Mouse (Mus musculus): ENCODE measurements around the gene Kxd1. TPM values are rescaled to one million over a fixed set of nuclear protein-coding genes. Genes with fewer than 3 reads are reported as not detected.

The Kxd1 gene
- polyA plus RNA-seq, 1 experiment from 2014 or later: 81.4 TPM

- in situ Hi-C loops (cut with MboI; ENCODE audit: low pct_unique_long_range_greater_than_20kb): no loop called here
- no peaks in the 10 kb centered on the region for H3K27me3 ChIP-seq
- no peak for TF ChIP-seq CTCF (IDR thresholded peaks at IDR 0.05)
- CTCF ChIA-PET: interaction anchor here (1.6 to 5.2 kb wide), 4 partner anchors 9 to 49 kb away, joined by 5 to 64 read pairs (median 10); no protein-coding TSS in a partner anchor
- DNase-seq (ENCODE audit: low read depth, low spot score) (no peak), ATAC-seq (no peak)
- POLR2A ChIA-PET: interaction anchor here (1.5 to 2.4 kb wide), 2 partner anchors 15 to 48 kb away, joined by 3 to 7 read pairs; no protein-coding TSS in a partner anchor
Observed at GRCm38 (mm10) chr8:70561809-70562535, 34.2 kb upstream of the Kxd1 start.

GRCm38 (mm10) chr8:70561357-70561756 is 33.6 kb upstream of the Kxd1 start:
- no peak for ATAC-seq
- no peaks in the 10 kb centered on the region for H3K27me3 ChIP-seq
- TF ChIP-seq CTCF (IDR thresholded peaks at IDR 0.05): no peak
- POLR2A ChIA-PET: interaction anchor here (1.0 to 2.4 kb wide), 4 partner anchors 9 to 48 kb away, joined by 3 to 7 read pairs (median 4); no protein-coding TSS in a partner anchor
- CTCF ChIA-PET: interaction anchor here (1.0 to 5.2 kb wide), 7 partner anchors 9 to 50 kb away, joined by 3 to 64 read pairs (median 6); no protein-coding TSS in a partner anchor
- no peak for DNase-seq (ENCODE audit: low read depth, low spot score)
- in situ Hi-C loops (cut with MboI; ENCODE audit: low pct_unique_long_range_greater_than_20kb): no loop called here

- ATAC-seq (no peak), DNase-seq (ENCODE audit: low read depth, low spot score) (no peak)
- POLR2A ChIA-PET: interaction anchor here (1.0 to 2.4 kb wide), 6 partner anchors 10 to 49 kb away, joined by 3 to 7 read pairs (median 3); no protein-coding TSS in a partner anchor
- H3K27me3 ChIP-seq: no peaks in the 10 kb centered on the region
- no peak for TF ChIP-seq CTCF (IDR thresholded peaks at IDR 0.05)
- CTCF ChIA-PET: interaction anchor here (1.0 to 5.2 kb wide), 8 partner anchors 9 to 50 kb away, joined by 3 to 64 read pairs (median 6); no protein-coding TSS in a partner anchor
- in situ Hi-C loops (cut with MboI; ENCODE audit: low pct_unique_long_range_greater_than_20kb): no loop called here
Observed at GRCm38 (mm10) chr8:70560564-70560963, 32.8 kb upstream of the Kxd1 start.

GRCm38 (mm10) chr8:70560096-70560495 is 32.3 kb upstream of the Kxd1 start:
- CTCF ChIA-PET: interaction anchor here (1.0 to 5.2 kb wide), 6 partner anchors 8 to 40 kb away, joined by 3 to 64 read pairs (median 6); no protein-coding TSS in a partner anchor
- no peak for ATAC-seq

GRCm38 (mm10) chr8:70558983-70559382 is 31.2 kb upstream of the Kxd1 start:
- no peak for DNase-seq (ENCODE audit: low read depth, low spot score)
- no peak for ATAC-seq
- in situ Hi-C loops (cut with MboI; ENCODE audit: low pct_unique_long_range_greater_than_20kb): no loop called here
- peak; percentile 65 for TF ChIP-seq CTCF (IDR thresholded peaks at IDR 0.05)
- CTCF ChIA-PET: interaction anchor here (1.1 to 5.2 kb wide), 4 partner anchors 15 to 54 kb away, joined by 3 to 64 read pairs (median 4); no protein-coding TSS in a partner anchor
- POLR2A ChIA-PET: no interaction called here
- H3K27me3 ChIP-seq: no peaks in the 10 kb centered on the region

More at GRCm38 (mm10) chr8:70560096-70560495, 32.3 kb upstream of the Kxd1 start:
- H3K27me3 ChIP-seq: no peaks in the 10 kb centered on the region
- in situ Hi-C loops (cut with MboI; ENCODE audit: low pct_unique_long_range_greater_than_20kb): no loop called here
- no peak for DNase-seq (ENCODE audit: low read depth, low spot score)
- POLR2A ChIA-PET: interaction anchor here (1.0 to 2.4 kb wide), 4 partner anchors 10 to 50 kb away, joined by 3 to 7 read pairs (median 4); no protein-coding TSS in a partner anchor
- no peak for TF ChIP-seq CTCF (IDR thresholded peaks at IDR 0.05)

- in situ Hi-C loops (cut with MboI; ENCODE audit: low pct_unique_long_range_greater_than_20kb): no loop called here
- POLR2A ChIA-PET: no interaction called here
- no peak for DNase-seq (ENCODE audit: low read depth, low spot score)
- H3K27me3 ChIP-seq: no peaks in the 10 kb centered on the region
- ATAC-seq: no peak
- CTCF ChIA-PET: interaction anchor here (0.9 to 5.2 kb wide), 5 partner anchors 14 to 54 kb away, joined by 3 to 64 read pairs (median 3); no protein-coding TSS in a partner anchor
- TF ChIP-seq CTCF (IDR thresholded peaks at IDR 0.05): no peak
Observed at GRCm38 (mm10) chr8:70558334-70558733, 30.6 kb upstream of the Kxd1 start.

- TF ChIP-seq CTCF (IDR thresholded peaks at IDR 0.05): no peak
- ATAC-seq (no peak), DNase-seq (ENCODE audit: low read depth, low spot score) (no peak)
- POLR2A ChIA-PET: no interaction called here
- CTCF ChIA-PET: no interaction called here
- in situ Hi-C loops (cut with MboI; ENCODE audit: low pct_unique_long_range_greater_than_20kb): no loop called here
- H3K27me3 ChIP-seq: no peaks in the 10 kb centered on the region
Observed at GRCm38 (mm10) chr8:70555079-70555747, 27.5 kb upstream of the Kxd1 start.

- no peak for TF ChIP-seq CTCF (IDR thresholded peaks at IDR 0.05)
- no peak for ATAC-seq
- H3K27me3 ChIP-seq: no peaks in the 10 kb centered on the region
- POLR2A ChIA-PET: no interaction called here
- DNase-seq (ENCODE audit: low read depth, low spot score): no peak
- in situ Hi-C loops (cut with MboI; ENCODE audit: low pct_unique_long_range_greater_than_20kb): no loop called here
- CTCF ChIA-PET: no interaction called here
Observed at GRCm38 (mm10) chr8:70553740-70554139, 26.0 kb upstream of the Kxd1 start.

- DNase-seq (ENCODE audit: low read depth, low spot score) (no peak), ATAC-seq (no peak)
- in situ Hi-C loops (cut with MboI; ENCODE audit: low pct_unique_long_range_greater_than_20kb): no loop called here
- no peaks in the 10 kb centered on the region for H3K27me3 ChIP-seq
- no peak for TF ChIP-seq CTCF (IDR thresholded peaks at IDR 0.05)
- ChIA-PET POLR2A (interaction anchor here (0.7 to 1.8 kb wide), 2 partner anchors 11 to 148 kb away, joined by 4 to 7 read pairs; no protein-coding TSS in a partner anchor), CTCF (interaction anchor here (1.3 to 1.8 kb wide), 2 partner anchors 9 to 18 kb away, joined by 3 to 6 read pairs; no protein-coding TSS in a partner anchor)
Observed at GRCm38 (mm10) chr8:70552836-70553235, 25.1 kb upstream of the Kxd1 start.

GRCm38 (mm10) chr8:70551558-70552161 is 23.9 kb upstream of the Kxd1 start:
- DNase-seq (ENCODE audit: low read depth, low spot score) (no peak), ATAC-seq (no peak)
- POLR2A ChIA-PET: interaction anchor here (0.6 to 1.8 kb wide), 3 partner anchors 10 to 58 kb away, joined by 3 to 7 read pairs (median 3); no protein-coding TSS in a partner anchor
- CTCF ChIA-PET: interaction anchor here (0.8 to 1.8 kb wide), 7 partner anchors 8 to 60 kb away, joined by 3 to 9 read pairs (median 3); no protein-coding TSS in a partner anchor
- TF ChIP-seq CTCF (IDR thresholded peaks at IDR 0.05): no peak
- no peaks in the 10 kb centered on the region for H3K27me3 ChIP-seq
- in situ Hi-C loops (cut with MboI; ENCODE audit: low pct_unique_long_range_greater_than_20kb): no loop called here
